Mouse (Mus musculus) ovary, postnatal 14 days (tissue): Measurements from ENCODE around the gene C8g.

Experiments used
- DNase-seq: peaks from one replicate; pipeline ENCODE4 v3.0.0; 2022; ENCODE audit warnings: low spot score

Gene C8g

DNA sequence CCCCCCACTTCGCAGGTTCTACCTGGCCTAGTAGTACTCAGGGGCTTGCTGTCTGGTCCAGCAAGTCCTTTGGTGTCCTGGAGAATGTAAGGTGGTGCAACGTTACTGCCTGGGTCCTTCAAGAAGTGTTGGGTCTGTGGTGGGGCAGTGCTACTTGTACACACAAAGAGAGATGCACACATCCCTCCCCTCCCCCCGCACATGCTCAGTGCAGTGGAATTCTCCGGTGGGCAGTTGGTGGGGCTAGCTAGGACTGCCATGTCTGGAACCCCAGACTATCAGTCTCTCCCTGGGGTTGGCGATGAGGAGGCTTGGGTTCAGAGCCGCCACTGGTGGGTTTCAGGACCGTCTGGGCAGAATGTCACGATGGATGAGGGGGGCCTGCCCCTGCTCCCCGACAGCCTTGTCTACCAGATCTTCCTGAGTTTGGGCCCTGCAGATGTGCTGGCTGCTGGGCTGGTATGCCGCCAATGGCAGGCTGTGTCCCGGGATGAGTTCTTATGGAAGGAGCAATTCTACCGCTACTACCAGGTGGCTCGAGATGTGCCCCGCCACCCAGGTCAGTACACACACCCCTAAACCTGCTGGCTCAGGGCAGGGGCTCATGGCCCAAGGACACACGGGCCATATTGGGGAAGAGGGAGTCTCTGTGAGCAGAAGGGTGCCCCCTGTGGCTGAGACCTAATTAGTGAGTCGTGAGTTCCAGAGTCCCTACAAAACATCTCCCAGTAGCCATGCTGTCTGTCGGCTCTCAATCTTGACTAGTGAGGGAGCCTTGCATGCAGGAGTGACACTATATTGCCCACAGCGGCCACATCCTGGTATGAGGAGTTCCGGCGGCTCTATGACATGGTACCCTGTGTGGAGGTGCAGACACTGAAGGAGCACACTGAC lies at the start of gene C8g:
TSS of gene C8g (minus strand) at position 127 of the 894 bp plus-strand sequence.
- DNase-seq, result no peak

DNA sequence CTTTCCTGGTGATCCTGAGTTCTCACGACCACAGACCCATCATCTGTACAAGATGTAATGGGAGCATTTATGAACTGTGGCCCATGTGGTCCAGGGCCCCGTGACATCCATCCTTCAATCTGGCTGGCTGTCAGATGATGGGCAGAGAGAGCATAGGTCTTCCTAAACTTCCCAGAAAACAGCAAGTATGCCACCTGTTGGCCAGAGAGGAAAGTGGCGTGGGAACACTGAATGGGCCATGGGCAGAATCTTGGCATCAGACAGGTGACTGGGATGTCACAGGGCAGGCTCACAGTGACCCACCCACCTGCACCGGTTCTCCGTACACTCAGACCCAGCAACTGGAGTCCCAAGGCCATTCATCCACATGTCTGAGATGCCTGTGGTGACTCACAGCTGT lies 49.7 kb upstream of the C8g start:
- DNase-seq, result no peak

DNA sequence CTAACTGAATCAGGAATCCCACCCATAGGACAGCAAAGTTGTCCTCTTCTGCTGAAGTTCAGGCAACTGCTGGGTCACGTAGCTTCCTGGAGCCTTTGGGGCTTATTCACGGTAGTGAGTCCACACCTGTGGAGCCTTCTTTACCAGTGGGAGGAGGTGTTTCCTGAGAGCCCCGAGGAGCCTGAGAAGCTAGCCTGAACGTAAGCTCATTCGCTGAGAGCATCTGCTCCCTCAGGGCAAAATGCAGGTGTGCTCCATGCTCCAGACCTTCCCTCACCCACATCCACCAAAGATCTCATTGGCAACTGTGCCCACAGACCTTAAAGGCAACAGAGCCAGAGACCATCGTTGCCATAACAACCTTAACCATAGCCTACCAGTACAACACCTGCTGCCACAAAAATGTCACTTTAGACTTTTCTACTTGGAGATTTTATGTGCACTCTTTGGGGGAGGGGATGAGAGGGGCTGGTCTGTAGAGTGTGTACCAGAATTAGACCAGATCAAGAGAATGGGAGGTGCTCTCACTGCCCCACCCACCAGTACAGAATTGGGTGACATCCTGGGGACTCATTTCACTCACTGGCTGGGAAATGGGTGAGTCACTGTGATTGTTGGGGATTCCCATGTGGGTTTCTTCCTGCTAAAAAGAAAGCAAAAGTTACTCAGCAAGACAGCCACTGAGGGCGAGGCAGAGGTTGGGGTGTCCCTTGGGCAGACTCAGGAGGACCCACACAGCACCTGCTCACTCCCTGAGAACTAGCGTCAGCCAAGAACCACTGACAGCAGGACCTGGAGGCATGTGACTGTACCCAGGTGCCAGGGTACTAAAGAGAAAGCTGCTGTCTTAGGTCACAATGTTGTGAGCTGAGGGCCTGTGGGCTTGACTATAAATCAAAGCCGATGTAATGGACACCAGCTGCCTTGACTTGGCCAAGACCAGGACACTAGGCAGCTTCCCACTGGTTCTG lies 47.8 kb upstream of the C8g start:
- no peak for DNase-seq

- DNase-seq, result peak; percentile 95
These were observed 45.4 kb upstream of the C8g start, which contains the start of gene Traf2 for GRCm38 (mm10) chr2:25546811-25547491. TSS of gene Traf2 (minus strand) at chr2:25546940.

DNA sequence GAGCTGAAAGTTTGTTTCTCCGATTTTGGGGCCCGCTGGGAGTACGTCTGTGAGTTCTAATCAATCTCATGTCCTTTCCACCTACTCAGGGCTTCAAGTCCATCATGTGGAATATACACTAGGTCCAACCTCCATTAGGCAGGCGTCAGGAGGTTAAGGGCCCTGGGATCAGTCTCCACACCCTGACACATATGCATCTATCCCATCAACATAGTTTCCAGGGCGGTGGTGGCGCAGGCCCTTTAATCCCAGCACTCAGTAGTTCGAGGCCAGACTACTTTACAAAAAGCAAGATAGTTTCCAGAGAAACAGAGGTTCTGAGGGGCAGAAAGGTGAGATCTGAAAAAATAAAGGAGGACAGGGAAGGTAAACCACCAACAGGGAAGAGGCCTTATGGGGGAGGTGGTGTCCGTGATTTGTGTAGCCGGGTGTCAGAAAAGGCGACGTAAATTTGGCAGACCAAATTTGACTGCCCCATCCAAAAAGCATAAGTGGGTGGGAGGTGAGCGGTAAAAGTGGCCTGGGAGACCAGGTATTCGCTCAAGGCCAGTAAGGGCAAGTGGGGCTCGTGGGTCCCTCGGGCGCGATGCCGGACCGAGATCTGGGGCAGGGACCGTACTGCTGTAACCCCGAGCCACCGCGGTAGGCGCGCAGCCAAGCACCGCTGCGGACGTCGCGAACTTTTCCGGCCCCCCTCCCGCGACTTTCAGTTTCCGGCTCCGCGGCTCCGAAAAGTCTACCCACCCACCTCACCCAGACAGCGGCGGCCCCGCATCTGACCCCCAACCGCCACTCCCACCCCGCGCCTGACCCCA lies 44.7 kb upstream of the C8g start:
- no peak for DNase-seq

DNA sequence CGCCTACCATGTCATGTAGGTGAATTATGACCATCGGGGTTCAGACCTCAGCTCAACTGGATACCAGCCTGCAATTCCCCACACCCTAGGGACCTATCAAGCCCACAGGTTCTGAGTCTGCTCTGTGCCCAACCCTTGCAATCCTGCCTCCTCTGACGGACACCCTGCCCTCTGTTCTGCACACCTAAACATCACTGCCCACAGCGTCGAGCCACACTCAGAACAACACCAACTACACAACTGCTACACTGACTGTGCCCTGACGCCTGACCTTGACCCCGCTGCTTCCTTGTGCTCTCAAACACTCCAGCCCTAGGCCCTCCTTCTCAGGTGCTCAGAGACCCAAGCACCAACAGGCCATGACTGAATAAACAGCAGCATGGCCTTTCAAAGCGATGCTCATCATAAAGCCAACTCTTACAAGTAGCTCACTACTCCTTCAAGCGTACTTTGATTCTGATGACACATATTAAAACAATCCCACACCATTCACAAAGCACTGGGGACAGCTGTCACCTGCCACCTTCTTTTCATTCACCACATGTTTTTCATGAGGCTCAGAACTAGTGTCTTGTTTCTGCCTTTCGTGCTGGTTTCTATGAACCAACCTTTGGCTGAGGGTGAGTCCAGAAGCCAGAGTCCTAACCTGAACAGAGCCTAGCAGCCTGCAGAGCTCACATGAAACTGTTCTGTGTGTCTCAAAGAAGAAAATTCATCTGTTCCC lies 40.3 kb upstream of the C8g start:
- no peak for DNase-seq

DNA sequence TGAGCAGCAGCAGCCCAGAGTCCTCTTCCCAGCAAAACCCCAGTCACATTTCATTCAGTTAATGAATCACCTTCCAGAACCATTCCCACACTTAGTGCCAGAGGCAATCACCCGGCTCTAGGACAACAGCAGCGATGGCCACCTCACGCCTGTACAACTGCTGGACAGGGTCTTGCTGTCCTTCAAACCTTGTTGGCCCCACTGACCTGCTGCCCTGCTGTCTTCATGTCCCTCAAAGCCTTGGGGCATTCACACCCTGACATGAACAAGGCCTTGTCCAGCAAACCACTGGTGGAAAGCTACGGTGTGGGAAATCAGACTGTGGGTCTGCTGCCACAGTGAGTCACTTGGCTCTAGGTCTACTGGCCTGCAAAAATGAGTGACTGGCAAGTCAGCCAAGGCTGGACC lies 39.0 kb upstream of the C8g start:
- DNase-seq, result no peak

DNA sequence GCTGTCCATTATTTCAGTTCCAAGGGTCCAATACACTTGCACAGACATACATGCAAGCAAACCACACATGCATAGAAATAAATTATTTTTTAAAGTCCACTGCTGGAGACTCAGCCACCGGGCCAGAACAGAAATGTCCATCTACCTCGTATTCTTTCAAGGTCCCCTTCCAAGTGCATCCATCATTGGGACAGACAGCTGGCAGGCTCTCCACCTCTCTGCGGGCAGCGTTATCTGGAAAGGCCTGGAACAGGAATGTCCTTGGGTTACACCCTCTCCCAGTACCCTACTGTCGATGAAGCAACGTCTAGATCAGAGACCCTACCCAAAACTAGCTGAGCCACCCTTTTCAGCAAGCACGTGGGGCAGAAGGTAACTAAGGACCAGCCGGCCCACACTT lies 35.0 kb upstream of the C8g start:
- no peak for DNase-seq

DNA sequence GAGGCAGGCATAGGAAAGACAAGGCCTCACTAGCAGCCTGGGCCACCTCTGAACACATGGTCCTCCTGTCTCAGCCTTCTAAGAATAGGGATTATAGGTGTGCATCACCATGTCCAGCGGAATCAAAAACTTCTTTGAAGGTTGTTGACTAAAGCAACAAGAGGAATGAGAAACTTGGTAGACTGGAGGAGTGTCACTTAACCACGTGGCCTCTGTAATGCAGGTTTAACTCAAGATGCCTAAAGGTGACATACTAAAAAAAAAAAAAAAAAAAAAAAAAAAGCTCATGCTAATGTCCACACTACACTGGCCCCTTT lies 33.3 kb upstream of the C8g start:
- no peak for DNase-seq

DNA sequence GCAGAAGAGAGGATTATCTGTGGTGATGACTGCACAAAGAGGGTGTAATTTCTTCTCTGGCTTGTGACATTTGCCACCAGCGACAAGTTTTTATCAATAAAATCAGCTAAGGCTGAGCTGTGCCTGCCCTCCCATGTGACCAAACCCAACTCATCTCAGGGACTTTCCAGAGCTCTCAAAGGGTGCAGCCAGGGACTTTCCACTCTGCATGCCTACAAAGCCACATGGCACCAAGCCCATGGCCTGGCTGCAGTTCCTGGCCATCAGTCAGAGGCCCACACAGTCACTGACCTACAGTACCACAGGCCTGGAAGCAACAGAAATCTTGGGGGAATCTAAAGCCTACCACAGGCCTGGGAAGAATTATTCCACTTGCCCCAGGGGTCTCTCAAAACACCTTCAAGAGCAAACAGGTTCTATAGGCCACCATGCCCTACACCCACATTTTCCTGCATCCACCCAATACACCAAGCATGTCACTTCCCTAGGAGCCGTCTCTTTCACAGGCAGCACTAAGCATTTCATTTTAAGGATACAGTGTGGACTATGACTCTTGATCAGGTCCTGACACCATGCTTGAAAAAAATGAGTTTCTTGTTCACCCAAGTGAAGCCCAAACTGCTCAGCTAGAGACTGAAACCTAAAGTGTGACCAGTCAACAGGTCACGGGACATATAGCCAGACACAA lies 32.8 kb upstream of the C8g start:
- DNase-seq, result peak; percentile 39

DNA sequence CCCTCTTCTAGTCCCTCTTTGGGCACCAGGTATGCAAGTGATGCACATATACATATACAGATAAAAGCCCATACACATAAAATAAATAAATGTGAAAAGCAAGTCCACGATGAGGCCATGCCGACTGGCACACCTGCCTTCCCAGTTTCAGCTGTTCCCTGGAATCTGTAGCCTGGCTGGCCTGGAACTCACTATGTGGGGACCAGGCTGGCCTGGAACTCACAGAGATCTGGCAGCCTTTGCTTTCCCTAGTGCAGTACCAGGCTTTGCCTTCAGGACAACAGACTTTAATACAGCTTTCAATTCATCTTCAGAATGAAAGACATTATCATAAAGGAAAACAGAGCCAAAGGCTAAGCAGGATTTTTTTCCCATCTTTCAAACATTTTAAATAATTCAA lies 32.2 kb upstream of the C8g start:
- DNase-seq, result no peak

DNA sequence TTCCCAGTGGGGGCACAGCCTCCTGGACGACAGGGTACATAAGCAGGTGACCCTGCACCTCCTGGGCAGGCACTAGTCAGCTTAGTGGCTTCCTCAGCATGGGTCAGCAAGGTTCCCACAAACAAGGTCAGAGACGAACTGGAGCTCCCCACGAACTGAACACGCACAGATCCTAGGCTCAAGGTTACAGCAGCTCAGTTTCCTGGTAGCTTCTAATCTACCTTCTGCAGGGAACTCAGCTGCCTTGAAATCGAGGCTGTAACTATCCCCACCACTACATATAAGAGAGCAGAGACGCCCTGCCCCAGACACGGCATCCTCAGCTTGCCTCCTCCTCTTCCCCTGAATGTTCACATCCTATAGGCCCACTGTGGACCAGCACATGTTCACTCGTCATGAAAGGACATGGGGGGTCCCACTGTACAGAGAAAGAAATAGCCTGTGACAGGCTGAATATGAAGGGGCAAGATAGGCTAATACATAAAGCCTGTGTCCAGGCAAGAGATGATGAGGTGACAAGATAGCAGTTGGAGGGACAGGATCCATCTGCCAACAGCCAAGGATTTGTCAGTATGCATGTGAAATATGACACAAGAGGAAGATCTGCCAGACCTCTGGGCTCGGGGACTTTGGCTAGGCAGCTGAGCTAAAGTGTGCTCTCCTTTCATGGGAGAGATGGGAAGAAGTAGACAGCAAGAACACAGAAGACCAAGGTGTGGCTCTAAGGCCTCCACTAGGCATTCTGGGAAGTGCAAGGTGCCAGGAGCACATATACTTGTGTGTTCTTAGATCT lies 25.2 kb upstream of the C8g start:
- no peak for DNase-seq

DNA sequence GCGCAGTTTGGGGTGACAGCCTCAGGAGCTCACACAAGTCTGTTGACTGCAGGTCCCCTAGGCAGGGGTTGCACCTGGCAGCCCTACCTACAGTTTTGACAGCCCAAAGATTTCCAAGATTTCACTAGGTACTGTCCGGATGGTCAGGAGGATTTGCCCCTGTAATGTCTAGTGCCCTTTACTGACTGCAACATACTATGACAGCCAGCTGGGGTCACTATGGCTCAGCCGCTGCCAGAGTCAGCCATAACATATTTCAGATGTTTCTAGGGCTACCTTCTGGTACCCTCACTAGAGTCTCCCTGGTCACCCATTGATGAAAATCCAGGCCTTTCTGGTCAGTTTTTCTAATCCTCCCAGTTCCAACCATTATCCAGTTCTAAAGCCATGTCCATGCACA lies 8.4 kb upstream of the C8g start:
- DNase-seq, result no peak

GRCm38 (mm10) chr2:25506964-25507363 lies 5.4 kb upstream of the C8g start:
- no peak for DNase-seq

DNA sequence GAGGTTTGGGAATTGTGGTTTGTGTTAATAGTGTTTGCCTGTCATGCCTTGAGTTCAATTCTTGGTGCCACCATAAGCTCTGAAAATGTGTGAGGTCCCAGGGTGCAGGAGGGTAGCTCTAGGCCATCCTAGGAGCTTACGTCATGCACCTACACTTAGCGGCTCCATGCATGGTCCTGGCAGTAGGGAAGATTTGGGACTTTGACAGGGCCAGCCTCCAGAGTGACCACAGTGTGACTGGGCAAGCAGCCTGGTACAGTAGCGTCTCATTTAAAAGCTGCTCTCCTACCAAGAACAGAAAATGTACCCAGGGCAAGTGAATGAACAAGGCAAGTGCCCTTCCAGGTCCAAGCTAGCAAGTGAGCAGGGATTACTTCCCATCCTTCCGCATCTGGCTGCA lies 4.3 kb upstream of the C8g start:
- DNase-seq, result no peak

- no peak for DNase-seq
These were observed 3.5 kb upstream of the C8g start for GRCm38 (mm10) chr2:25505000-25505399.

- DNase-seq, result no peak
These were observed 3.0 kb upstream of the C8g start for GRCm38 (mm10) chr2:25504538-25504937.

- no peak for DNase-seq
These were observed 1.2 kb upstream of the C8g start for GRCm38 (mm10) chr2:25502726-25503125.
